Mouse (Mus musculus): ENCODE data around the gene Prkce. TPM values are rescaled to one million over a fixed set of nuclear protein-coding genes. Genes with fewer than 3 reads are reported as not detected.

The Prkce gene
- polyA plus RNA-seq, 1 experiment from 2014 or later = 6.7 TPM

DNA sequence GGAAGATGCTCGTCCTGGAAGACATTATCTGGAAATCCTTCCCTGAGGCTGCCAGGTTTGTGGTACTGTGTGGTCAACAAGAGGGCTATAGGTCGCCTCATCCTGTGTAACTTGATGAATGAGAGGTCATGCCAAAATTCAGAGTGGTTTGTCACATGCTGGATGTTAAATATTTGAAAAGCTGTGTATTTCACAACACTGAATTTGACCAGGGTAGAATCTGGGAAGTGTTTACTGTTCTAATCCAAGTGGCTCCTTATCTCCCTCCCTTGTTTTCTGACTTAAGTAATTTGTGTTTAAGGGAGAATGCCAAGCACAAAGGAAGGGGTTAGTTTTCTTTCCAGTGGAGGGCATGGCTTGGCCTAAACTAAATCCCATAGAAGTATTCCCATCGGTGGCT lies 355.8 kb downstream of the Prkce start:
- no peaks in the 10 kb centered on the region for H3K36me3 ChIP-seq
- H3K4me1 ChIP-seq = peaks cover 5% of the 10 kb centered on the region; the same call in 1 of the 2 replicates
- no peaks in the 10 kb centered on the region for H3K27me3 ChIP-seq
- no peaks in the 10 kb centered on the region for H3K9me3 ChIP-seq
- no peak overlapping the region for H3K27ac ChIP-seq
- H3K9ac ChIP-seq = no peak overlapping the region
- ATAC-seq (ENCODE audit: low FRiP score, low read depth) = no peak
- 84% methylated on average over 3 of the region's 3 CpGs for WGBS
- no peak overlapping the region for H3K4me3 ChIP-seq
- no peak overlapping the region for H3K4me2 ChIP-seq (replicated peaks)

DNA sequence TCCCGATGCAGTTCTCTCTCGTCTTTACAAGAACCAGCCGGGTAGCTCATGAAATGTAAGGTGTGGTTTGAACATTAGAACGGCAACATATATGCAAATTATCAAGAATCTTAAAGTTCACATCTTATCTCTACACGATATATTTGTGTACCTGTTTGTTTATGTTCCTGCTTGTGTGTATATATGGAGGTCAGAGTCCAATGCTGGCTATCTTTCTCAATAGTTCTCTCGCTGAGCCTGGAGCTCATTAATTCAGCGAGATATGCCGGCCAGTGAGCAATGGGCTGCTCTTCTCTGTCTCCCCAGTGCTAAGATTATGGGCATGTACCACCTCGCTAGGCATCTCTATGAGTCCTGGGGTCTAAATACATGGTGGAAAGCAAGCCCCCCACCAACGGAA lies 356.3 kb downstream of the Prkce start:
- no peaks in the 10 kb centered on the region for H3K27me3 ChIP-seq
- no peaks in the 10 kb centered on the region for H3K36me3 ChIP-seq
- H3K4me1 ChIP-seq = peaks cover 5% of the 10 kb centered on the region; the same call in 1 of the 2 replicates
- 90% methylated on average over 10 of the region's 10 CpGs for WGBS
- no peaks in the 10 kb centered on the region for H3K9me3 ChIP-seq
- no peak for ATAC-seq (ENCODE audit: low FRiP score, low read depth)
- H3K9ac ChIP-seq = no peak overlapping the region
- no peak overlapping the region for H3K4me3 ChIP-seq
- no peak overlapping the region for H3K27ac ChIP-seq
- H3K4me2 ChIP-seq (replicated peaks) = no peak overlapping the region

DNA sequence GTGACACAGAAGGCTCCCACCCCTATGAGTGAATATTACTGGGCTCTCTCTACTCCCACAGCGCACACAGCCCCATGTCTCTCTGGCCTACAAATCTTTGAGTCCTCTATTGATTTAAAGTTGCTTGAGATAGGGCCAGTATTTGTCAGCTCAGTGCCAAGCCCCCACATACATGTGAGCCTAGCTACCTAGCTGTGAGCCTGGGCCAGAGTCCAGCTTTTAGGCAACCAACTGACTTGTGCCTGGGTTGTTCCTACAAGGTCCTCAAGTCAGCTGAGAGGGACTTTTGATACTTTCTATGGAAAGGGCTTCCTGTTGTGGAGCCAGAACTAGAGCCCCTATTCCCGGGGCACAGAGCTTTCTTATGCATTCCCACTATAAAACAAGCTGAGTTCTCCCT lies 357.5 kb downstream of the Prkce start:
- no peaks in the 10 kb centered on the region for H3K27me3 ChIP-seq
- no peak overlapping the region for H3K9ac ChIP-seq
- no peak for ATAC-seq (ENCODE audit: low FRiP score, low read depth)
- H3K4me1 ChIP-seq = peaks cover 11% of the 10 kb centered on the region; the same call in 1 of the 2 replicates
- no peak overlapping the region for H3K4me3 ChIP-seq
- no peak overlapping the region for H3K4me2 ChIP-seq (replicated peaks)
- WGBS = 84% methylated on average over 2 of the region's 2 CpGs
- no peaks in the 10 kb centered on the region for H3K36me3 ChIP-seq
- H3K27ac ChIP-seq = no peak overlapping the region
- no peaks in the 10 kb centered on the region for H3K9me3 ChIP-seq

DNA sequence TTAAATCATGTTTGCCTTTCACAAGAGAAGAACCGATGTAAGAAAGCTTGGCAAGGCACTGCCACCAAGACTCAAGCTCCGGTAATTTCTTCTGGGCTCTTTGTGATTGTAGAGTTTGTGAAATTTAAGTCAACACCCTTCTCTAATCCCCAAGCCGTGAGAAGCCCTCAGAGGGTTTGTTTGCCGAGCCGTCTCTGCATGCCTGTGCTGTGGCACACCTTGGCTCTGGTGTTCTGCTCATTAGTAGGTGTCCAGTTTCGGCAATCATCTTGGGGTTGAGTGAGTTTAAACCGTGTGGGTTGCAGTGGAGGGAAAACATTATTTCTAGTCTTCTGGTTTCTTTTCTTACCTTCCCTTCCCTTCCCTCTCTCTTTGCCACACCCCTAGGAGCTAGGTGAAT lies 358.4 kb downstream of the Prkce start:
- 57% methylated on average over 7 of the region's 7 CpGs for WGBS
- Histone ChIP-seq H3K9me3 (no peaks in the 10 kb centered on the region), H3K27ac (no peak overlapping the region), H3K27me3 (no peaks in the 10 kb centered on the region), H3K9ac (no peak overlapping the region), H3K4me2 (replicated peaks) (no peak overlapping the region), H3K4me3 (no peak overlapping the region), H3K4me1 (peaks cover 15% of the 10 kb centered on the region; the same call in 1 of the 2 replicates), H3K36me3 (no peaks in the 10 kb centered on the region)
- ATAC-seq (ENCODE audit: low FRiP score, low read depth) = no peak

DNA sequence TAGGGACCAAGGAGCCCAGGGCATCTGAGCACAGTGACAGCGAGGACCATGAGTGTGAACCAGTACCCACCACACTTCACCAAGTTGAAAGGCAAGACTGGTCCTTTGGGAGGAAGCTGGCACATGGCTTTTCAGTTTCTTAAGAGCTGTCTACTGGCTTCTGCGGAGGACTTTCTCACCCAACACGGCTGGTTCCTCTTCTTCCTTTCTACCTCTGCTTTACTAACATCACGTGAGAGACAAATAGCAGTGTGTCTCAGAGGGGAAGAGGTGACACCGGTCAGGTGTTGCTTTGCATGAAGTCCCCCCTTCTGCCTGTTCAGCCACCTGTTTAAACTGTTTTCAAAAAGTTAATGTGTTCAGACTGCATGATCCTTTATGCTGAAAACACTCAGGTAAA lies 359.7 kb downstream of the Prkce start:
- Histone ChIP-seq H3K9me3 (no peaks in the 10 kb centered on the region), H3K36me3 (no peaks in the 10 kb centered on the region), H3K4me2 (replicated peaks) (no peak overlapping the region), H3K27ac (no peak overlapping the region), H3K9ac (no peak overlapping the region), H3K27me3 (no peaks in the 10 kb centered on the region), H3K4me1 (peaks cover 20% of the 10 kb centered on the region; the same call in 1 of the 2 replicates), H3K4me3 (no peak overlapping the region)
- 86% methylated on average over 5 of the region's 5 CpGs for WGBS
- no peak for ATAC-seq (ENCODE audit: low FRiP score, low read depth)

DNA sequence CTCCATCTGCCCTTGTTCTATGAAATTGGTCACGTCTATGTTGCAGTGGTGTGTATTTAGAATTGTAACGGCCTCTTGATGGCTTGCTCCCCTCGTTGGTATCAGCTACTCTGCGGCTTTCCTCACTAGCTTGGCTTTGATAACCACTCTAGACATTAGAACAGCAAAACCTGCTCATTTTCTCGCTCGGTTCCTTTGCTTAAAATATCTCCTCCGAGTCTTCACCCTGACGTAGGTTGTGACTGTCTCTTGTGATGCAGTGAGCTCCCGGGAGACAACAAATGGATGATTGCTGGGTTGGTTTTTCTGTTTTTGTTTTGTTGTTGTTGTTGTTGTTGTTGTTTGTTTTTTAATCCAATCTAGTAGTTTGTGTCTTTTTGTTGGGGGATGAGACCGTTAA lies 361.4 kb downstream of the Prkce start:
- H3K27ac ChIP-seq = no peak overlapping the region
- H3K4me2 ChIP-seq (replicated peaks) = no peak overlapping the region
- no peak for ATAC-seq (ENCODE audit: low FRiP score, low read depth)
- H3K9me3 ChIP-seq = no peaks in the 10 kb centered on the region
- 88% methylated on average over 10 of the region's 10 CpGs for WGBS
- no peaks in the 10 kb centered on the region for H3K36me3 ChIP-seq
- H3K4me1 ChIP-seq = peaks cover 26% of the 10 kb centered on the region; the same call in 1 of the 2 replicates
- H3K27me3 ChIP-seq = no peaks in the 10 kb centered on the region
- no peak overlapping the region for H3K4me3 ChIP-seq
- no peak overlapping the region for H3K9ac ChIP-seq

DNA sequence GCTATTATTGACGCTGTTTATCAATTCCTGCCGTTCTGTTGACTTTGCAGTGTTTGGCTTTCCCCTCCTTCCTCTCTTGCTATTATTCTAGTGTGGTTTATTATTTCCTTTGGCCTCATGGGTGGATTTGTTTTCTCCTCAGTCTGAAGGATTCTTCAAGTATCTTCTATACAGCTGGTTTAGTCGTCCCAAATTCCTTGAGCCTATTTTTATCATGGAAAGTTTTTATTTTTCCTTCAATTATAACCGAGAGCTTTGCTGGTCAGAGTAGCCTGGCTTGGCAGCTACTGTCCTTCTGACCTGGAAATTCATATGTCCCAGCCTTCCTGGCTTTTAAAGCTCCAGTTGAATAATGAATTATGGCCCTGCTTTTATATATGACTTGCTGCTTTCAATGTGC lies 361.8 kb downstream of the Prkce start:
- ATAC-seq (ENCODE audit: low FRiP score, low read depth) = no peak
- no peak overlapping the region for H3K4me2 ChIP-seq (replicated peaks)
- no peaks in the 10 kb centered on the region for H3K9me3 ChIP-seq
- no peaks in the 10 kb centered on the region for H3K27me3 ChIP-seq
- 77% methylated on average over 4 of the region's 4 CpGs for WGBS
- H3K9ac ChIP-seq = no peak overlapping the region
- peaks cover 26% of the 10 kb centered on the region; the same call in 1 of the 2 replicates for H3K4me1 ChIP-seq
- H3K36me3 ChIP-seq = no peaks in the 10 kb centered on the region
- H3K27ac ChIP-seq = no peak overlapping the region
- no peak overlapping the region for H3K4me3 ChIP-seq

DNA sequence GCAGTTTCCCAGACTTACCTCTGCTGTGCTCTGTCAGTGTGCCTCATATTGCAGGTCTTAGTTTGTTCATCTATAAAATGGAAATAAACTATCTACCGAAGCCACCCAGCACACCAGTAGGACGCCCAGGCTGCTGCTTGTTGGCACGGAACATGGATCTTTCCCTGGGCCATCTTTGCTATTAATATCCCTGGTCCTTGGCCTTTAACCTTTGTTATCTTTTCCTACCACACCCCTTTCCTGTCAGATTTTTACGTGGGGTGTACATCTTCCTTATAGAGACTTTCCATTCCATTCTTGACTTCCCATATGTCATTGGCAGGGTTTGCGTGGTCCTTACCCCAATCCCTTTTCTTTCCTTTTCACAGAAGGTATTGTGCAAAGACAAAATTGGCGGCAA lies 363.6 kb downstream of the Prkce start:
- peaks cover 29% of the 10 kb centered on the region; the same call in 1 of the 2 replicates for H3K4me1 ChIP-seq
- H3K27me3 ChIP-seq = no peaks in the 10 kb centered on the region
- no peak overlapping the region for H3K27ac ChIP-seq
- WGBS = 86% methylated on average over 6 of the region's 6 CpGs
- H3K9me3 ChIP-seq = no peaks in the 10 kb centered on the region
- no peaks in the 10 kb centered on the region for H3K36me3 ChIP-seq
- ATAC-seq (ENCODE audit: low FRiP score, low read depth) = no peak
- H3K4me3 ChIP-seq = no peak overlapping the region
- no peak overlapping the region for H3K9ac ChIP-seq
- no peak overlapping the region for H3K4me2 ChIP-seq (replicated peaks)

DNA sequence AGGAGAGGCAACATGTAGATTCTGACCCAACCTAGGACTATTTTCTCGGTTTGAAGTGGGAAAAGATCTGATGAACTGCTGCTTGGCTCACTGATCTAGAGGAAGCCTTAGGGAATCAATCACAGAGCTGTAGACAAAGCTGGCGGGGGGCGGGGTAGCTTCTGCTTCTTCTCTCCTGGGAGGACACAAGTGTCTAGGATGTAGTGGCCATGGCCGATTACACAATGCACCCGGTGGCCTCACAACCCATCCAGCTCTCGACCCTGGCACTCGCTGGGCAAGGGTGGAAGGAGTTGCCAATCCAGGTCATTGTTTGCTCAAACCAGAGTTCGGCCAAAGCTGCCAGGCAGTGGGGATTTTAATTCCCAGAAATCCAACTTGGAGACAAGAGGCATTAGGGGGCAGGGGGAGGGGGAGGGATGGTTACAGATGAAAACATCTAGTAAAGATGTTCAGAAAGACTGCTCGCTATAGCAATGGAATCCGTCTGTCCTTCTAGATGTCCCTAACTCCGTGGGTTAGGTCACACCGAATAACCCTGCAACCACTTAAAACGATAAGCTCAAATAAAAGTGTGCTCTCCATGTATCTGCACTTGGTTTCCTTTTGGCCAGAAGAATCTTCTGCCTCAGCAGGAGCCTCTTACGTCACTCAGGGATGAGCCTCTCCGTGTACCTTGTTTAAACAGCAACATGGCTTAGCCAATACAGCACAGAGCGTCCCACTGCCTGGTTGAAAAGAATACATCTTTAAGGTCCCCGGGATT lies 365.4 kb downstream of the Prkce start:
- no peak overlapping the region for H3K9ac ChIP-seq
- H3K9me3 ChIP-seq = no peaks in the 10 kb centered on the region
- no peak for ATAC-seq (ENCODE audit: low FRiP score, low read depth)
- no peaks in the 10 kb centered on the region for H3K27me3 ChIP-seq
- no peak overlapping the region for H3K27ac ChIP-seq
- 79% methylated on average over 17 of the region's 17 CpGs for WGBS
- H3K4me3 ChIP-seq = no peak overlapping the region
- H3K36me3 ChIP-seq = no peaks in the 10 kb centered on the region
- H3K4me1 ChIP-seq = peaks cover 26% of the 10 kb centered on the region; the same call in 1 of the 2 replicates
- H3K4me2 ChIP-seq (replicated peaks) = no peak overlapping the region

DNA sequence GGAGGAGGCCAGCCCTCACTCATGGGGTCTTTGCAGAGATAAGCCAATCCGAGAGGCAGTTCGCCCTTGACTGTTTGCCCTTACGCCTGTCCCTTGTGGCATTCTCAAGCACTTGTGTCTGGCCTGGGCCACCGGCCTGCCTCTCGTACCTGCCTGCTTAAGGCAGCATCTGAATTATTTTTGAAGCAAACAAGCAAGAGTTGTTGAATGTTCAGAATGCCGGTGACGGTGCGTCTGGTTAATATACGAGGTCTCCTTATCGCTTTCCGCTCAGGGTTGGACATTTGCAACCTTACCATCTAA lies 365.9 kb downstream of the Prkce start:
- no peak for ATAC-seq (ENCODE audit: low FRiP score, low read depth)
- Histone ChIP-seq H3K4me2 (replicated peaks) (no peak overlapping the region), H3K9ac (no peak overlapping the region), H3K27ac (no peak overlapping the region), H3K27me3 (no peaks in the 10 kb centered on the region), H3K4me1 (peaks cover 26% of the 10 kb centered on the region; the same call in 1 of the 2 replicates), H3K36me3 (no peaks in the 10 kb centered on the region), H3K9me3 (no peaks in the 10 kb centered on the region), H3K4me3 (no peak overlapping the region)
- WGBS = 84% methylated on average over 11 of the region's 11 CpGs

DNA sequence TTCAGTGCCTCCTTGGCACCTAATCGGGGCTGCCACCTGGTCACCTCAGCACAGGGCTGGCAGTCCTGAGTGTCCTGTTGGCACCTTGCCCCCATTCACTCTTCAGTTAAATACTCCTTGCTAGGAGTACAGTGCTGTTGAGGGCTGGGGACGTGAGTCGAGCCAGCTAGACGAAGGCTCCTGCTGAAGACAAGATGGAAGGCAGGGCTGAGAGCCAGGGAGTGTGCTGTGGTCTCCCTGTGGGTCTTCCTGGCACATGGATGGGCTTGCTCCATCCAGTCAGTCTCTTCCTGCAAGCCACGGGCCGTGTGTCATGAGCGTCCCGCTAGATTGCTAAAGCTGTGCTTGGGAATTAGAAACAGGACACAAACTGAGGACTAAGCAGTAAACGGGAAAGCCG lies 367.5 kb downstream of the Prkce start:
- no peak overlapping the region for H3K9ac ChIP-seq
- WGBS = 68% methylated on average over 10 of the region's 10 CpGs
- ATAC-seq (ENCODE audit: low FRiP score, low read depth) = no peak
- H3K4me3 ChIP-seq = no peak overlapping the region
- no peaks in the 10 kb centered on the region for H3K36me3 ChIP-seq
- peaks cover 20% of the 10 kb centered on the region; the same call in 1 of the 2 replicates for H3K4me1 ChIP-seq
- H3K27ac ChIP-seq = no peak overlapping the region
- no peak overlapping the region for H3K4me2 ChIP-seq (replicated peaks)
- no peaks in the 10 kb centered on the region for H3K9me3 ChIP-seq
- H3K27me3 ChIP-seq = no peaks in the 10 kb centered on the region

DNA sequence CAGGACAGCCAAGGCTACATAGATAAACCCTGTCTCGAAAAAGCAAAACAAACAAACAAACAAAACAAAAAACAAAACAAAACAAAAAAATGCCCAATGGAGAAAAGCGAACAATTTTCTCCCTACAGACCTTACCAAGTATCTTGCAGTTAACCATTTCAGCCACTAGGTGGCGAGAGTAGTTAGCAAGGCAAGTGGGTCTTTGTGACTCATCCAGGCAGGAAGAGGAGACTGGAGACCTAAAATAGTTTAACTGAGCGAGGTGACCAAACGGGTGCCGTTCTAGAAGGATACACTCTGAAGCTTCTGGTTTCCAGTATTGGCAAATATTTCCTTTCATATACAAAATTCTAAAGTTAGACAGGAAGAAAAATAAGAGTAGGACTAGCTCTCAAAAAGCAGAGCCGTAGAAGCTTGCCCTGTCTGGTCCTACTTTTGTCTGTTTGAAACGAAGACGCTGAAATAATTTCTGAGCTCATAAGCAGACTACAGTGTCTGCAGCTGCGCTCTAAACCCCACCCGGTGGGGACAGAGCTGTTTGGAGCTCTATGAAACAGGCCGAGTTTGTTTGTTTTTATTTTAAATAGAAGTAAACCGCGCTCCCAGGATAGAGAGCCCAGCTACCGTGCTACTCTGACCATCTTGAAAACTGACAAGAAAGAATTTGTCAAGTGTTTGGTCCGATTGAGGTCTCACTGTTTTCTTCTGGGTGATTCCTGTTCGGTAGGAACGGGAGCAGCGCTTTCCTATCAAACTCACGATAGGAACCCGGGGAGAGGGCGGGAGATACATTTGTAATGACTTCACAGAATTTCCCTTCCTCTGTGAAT lies 368.5 kb downstream of the Prkce start:
- WGBS = 44% methylated on average over 22 of the region's 22 CpGs
- peak overlapping the region; percentile 50 for H3K4me2 ChIP-seq (replicated peaks)
- ATAC-seq (ENCODE audit: low FRiP score, low read depth) = peak; percentile 85; the same call in 1 of the 2 replicates
- H3K27me3 ChIP-seq = no peaks in the 10 kb centered on the region
- no peaks in the 10 kb centered on the region for H3K9me3 ChIP-seq
- H3K9ac ChIP-seq = no peak overlapping the region
- no peak overlapping the region for H3K27ac ChIP-seq
- peak overlapping the region; percentile 17 for H3K4me3 ChIP-seq
- peaks cover 16% of the 10 kb centered on the region; the same call in 1 of the 2 replicates for H3K4me1 ChIP-seq
- no peaks in the 10 kb centered on the region for H3K36me3 ChIP-seq
